Mouse (Mus musculus) embryonic fibroblast, embryonic 13.5 days (primary cell): ENCODE results near the gene Nova2.

Source experiments
- CTCF ChIP-seq: IDR thresholded peaks from 2 replicates; pipeline ENCODE4 v1.5.1; 2011; ENCODE audit warnings: mild to moderate bottlenecking, control low read depth, low read length, moderate library complexity, borderline replicate concordance; ENCODE audit not compliant: insufficient read depth
- POLR2A ChIP-seq: IDR thresholded peaks from 2 replicates; pipeline ENCODE4 v1.6.1; 2011; ENCODE audit warnings: low read depth, mild to moderate bottlenecking, control low read depth, low read length, moderate library complexity

GRCm38 (mm10) chr7:18900513-18900912 lies 25.2 kb upstream of the Nova2 start:
- TF ChIP-seq CTCF, result no peak
- no peak for TF ChIP-seq POLR2A
